Mouse (Mus musculus): ENCODE data around the gene Dync2li1. TPM values are rescaled to one million over a fixed set of nuclear protein-coding genes. Genes with fewer than 3 reads are reported as not detected.
A peak's percentile ranks its signal among the peaks of the same experiment; 100 is the strongest.

Dync2li1 gene
- total RNA-seq, 2 experiments from 2014 or later: 2.3 to 4.8 TPM

- ATAC-seq (replicated peaks; ENCODE audit: poor library complexity, severe bottlenecking): peak; percentile 43
These were observed 49.7 kb downstream of the Dync2li1 start, which contains the start of gene Abcg8 for GRCm38 (mm10) chr17:84675951-84676366. Gene Abcg8 (plus strand): TSS chr17:84676302.

- peak; percentile 64 for ATAC-seq (replicated peaks; ENCODE audit: poor library complexity, severe bottlenecking)
These were observed 51.3 kb downstream of the Dync2li1 start for GRCm38 (mm10) chr17:84677595-84677994.

- ATAC-seq (replicated peaks; ENCODE audit: poor library complexity, severe bottlenecking): no peak
These were observed 55.4 kb downstream of the Dync2li1 start for GRCm38 (mm10) chr17:84681670-84682069.

DNA sequence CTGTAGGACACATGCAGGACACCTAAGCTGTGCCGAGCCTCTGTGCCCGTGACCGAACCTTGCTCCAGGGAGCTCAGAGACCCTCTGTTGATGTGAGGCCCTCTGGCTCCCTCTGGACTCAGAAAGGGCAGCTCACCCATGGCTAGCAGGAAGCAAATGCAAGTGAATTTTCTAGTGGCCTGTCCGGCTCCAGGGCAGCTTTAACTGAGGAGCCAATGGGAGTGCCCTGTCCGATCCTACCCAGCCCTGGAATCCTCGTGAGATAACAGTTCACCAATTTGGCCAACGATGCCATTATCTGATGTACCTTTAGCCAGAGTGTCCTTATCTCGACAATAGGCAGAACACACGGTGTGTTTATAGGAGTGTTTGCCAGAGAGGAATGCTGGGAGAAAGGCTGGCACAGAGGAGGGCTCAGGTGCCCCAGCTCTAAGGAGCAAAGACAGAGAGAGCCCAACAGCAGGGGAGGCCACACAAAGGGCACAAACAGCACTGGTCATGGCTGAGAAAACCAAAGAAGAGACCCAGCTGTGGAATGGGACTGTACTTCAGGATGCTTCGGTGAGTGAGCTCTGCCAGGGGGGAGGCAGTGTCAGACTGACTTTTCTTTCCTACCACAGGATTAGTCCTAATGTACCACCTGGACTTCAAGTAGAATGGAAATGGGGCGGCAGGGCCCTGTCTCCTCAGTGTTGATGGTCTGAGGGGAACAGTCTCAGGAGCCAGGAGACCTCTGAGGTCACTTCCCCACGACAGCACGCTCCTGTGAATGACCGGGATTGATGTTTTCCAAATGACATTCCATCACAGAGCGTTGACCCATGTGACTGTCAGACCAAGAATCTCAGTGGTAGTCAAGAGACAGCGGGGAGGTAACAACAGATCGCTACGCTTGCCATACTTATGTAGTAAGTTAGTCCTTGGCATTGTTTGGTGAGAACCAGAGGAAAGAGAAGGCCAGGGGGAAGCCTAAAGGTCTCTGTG lies 56.7 kb downstream of the Dync2li1 start, which contains the start of gene Abcg5:
TSS of gene Abcg5 (minus strand) at position 278 of the 984 bp plus-strand sequence.
- ATAC-seq (replicated peaks; ENCODE audit: poor library complexity, severe bottlenecking): no peak

GRCm38 (mm10) chr17:84684284-84684683 lies 58.0 kb downstream of the Dync2li1 start:
- peak; percentile 66 for ATAC-seq (replicated peaks; ENCODE audit: poor library complexity, severe bottlenecking)

DNA sequence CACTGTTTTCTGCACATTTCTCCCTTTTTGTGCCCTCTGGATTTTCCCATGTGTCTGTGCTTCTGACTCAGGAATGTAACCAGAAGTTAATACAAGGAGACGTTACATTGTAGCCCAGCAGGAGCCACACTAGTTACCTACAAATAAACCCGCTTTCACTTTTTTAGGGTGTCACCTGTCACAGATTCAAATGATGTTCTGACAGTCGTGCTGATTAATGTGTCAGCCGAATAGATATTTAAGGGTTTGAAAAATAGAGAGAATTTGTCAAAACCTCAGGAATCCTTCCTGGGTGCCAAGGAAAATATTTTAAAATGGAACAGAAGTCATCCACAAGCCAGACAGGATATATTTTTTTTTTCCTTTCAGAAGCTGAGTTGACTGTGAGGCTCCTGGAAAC lies 59.0 kb downstream of the Dync2li1 start:
- ATAC-seq (replicated peaks; ENCODE audit: poor library complexity, severe bottlenecking): no peak

DNA sequence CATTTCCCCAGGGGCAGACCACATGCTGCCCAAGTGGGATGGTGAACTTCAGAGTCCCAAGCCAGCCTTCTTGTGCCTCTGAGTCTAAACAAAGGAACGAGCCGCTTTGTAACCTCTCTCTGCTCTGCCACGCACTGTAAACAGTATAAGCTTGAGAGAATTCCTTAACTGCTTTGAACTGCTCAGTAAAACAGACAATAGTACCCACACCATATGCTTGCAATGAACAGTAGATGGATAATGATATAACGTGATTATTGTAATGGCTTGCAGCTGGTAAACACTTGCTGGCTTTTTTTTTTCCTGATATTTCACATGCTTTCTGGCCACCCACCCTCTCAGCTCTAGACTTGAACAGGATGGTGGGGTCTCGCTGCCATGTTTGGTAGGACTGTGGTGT lies 61.7 kb downstream of the Dync2li1 start:
- no peak for ATAC-seq (replicated peaks; ENCODE audit: poor library complexity, severe bottlenecking)

DNA sequence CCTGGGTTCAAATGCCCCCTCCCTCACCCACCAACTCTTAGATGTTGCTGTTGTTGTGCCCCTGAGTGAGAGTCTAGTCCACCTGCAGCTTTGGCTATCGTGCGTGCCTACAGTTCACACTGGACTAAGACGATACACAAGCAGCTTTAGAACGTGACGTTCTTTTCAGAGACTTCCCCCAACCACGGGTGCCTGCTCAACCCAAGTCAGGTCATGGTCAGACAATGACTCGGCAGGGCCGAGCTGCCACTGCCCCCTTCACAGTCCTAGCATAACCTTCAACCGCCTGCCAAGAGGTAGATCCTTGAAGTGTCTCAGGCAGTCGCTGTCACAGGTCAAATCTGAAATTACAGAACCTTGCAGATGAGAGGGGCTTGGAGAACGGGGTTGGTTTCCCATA lies 62.5 kb downstream of the Dync2li1 start:
- no peak for ATAC-seq (replicated peaks; ENCODE audit: poor library complexity, severe bottlenecking)

DNA sequence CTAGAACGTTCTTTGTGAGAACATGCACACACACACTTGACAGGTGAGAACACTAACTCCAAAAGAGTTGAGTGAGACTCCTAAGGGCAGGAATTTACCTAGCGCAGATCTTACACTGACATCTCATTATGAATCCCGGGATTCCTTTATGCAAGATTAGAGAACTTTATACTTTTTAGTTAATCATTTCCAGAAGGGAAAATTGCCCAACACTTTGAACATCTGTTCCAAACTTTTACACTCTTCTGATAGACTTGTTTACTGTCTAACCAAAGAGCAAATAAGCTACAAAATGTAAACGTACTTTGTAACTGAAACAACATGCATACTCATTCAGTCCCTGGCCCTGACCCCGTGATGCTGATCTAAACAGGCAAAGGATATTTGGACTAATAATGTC lies 63.0 kb downstream of the Dync2li1 start:
- ATAC-seq (replicated peaks; ENCODE audit: poor library complexity, severe bottlenecking): no peak

GRCm38 (mm10) chr17:84690111-84690510 lies 63.8 kb downstream of the Dync2li1 start:
- ATAC-seq (replicated peaks; ENCODE audit: poor library complexity, severe bottlenecking): no peak

DNA sequence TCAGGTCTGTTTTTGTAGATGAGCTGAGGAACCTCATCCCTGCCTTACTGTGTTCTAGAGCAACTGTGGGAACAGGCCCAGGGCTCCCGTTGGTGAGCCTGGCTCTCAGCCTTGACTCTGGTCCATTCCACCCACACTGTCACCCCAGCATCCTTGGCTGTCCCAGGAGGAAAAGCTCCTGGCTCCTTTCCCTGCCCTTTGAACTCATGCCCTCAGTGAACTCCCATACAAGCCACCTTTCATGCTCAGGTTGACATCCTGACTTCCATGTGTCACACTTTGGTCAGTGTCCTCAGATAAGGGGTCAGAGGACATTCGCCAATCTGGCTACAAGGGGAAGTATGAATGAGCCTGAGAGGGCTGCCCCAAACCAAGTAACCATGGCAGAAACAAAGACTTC lies 67.4 kb downstream of the Dync2li1 start:
- ATAC-seq (replicated peaks; ENCODE audit: poor library complexity, severe bottlenecking): no peak

DNA sequence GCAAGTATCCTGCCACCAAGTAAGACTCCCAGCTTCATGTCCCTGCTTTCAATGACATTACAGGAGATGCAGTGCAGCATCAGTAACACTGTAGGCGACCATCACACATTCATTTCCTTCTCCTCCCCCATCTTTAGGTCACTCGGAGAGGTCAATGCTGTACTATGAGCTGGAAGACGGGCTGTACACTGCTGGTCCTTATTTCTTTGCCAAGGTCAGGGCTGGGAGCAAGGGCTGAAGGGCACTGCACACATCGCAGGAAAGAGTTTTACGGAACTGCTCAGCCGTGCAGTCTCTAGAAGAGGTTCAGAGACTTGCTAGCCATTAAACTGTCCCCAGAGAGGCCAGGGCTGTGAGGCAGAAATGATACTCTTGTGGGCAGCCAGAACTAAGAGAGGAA lies 70.2 kb downstream of the Dync2li1 start:
- ATAC-seq (replicated peaks; ENCODE audit: poor library complexity, severe bottlenecking): no peak

DNA sequence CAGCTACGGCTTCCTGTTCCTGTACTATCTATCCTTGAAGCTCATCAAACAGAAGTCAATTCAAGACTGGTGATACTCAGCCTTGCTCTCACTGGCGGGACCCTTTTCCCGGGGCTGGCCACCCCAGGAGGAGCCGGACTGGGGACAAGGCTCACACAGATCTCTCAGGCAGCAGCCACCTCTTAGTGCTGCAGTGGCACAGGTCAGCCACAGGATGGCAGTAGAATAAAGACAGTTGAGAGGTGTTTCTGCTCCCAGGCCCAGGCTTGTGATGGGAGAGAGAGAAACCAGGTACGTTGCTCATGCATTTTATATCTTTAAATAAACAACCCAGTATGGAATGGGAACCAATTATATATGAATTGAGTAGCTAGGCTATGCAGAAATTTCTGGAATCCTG lies 72.4 kb downstream of the Dync2li1 start:
- peak; percentile 78 for ATAC-seq (replicated peaks; ENCODE audit: poor library complexity, severe bottlenecking)

Other genes with a start within 250 kb of the Dync2li1 start
- gene Thada, start 160.3 kb upstream of the Dync2li1 start, total RNA-seq (2014; fragmentation: Nextera tagmentation): 39.3 and 40.6 TPM in 2 replicates
- gene Thada, start 160.3 kb upstream of the Dync2li1 start, total RNA-seq (2017): 37.6 and 43.8 TPM in 2 replicates
- 0.32 and 0.43 TPM in 2 replicates for gene Plekhh2, start 114.6 kb upstream of the Dync2li1 start, total RNA-seq (2014; fragmentation: Nextera tagmentation)
- gene Plekhh2, start 114.6 kb upstream of the Dync2li1 start, total RNA-seq (2017): 0.43 TPM in 1 of 2 replicates, not detected in the other
- gene Abcg8, start 49.8 kb downstream of the Dync2li1 start, total RNA-seq (2014; fragmentation: Nextera tagmentation): not detected in 2 replicates
- gene Abcg8, start 49.8 kb downstream of the Dync2li1 start, total RNA-seq (2017): not detected in 2 replicates
- not detected in 2 replicates for gene Abcg5, start 56.5 kb downstream of the Dync2li1 start, total RNA-seq (2014; fragmentation: Nextera tagmentation)
- gene Abcg5, start 56.5 kb downstream of the Dync2li1 start, total RNA-seq (2017): not detected in 2 replicates
- 48.6 and 51.2 TPM in 2 replicates for gene Lrpprc, start 164.3 kb downstream of the Dync2li1 start, total RNA-seq (2014; fragmentation: Nextera tagmentation)
- 76.4 and 80.7 TPM in 2 replicates for gene Lrpprc, start 164.3 kb downstream of the Dync2li1 start, total RNA-seq (2017)